Comparison of ENCODE assay signal across 7 mouse cellular contexts in genomic region chr15:95791141-95791791, GRCm38 (mm10). TPM values are rescaled to one million over a fixed set of nuclear protein-coding genes. Genes with fewer than 3 reads are reported as not detected.
DNase-seq lines count a peak whose midpoint lies in the region; ATAC-seq lines count a peak whose summit lies in the region.

No protein-coding gene starts in this region.

- DNase-seq in Muller cell, postnatal 12 days (ENCODE audit: inconsistent ontology term), result peak; percentile 58
- DNase-seq in forebrain, embryonic 11.5 days (ENCODE audit: low spot score), result no peak
- peak; percentile 59 for DNase-seq in induced T-regulatory cell, adult 2 months (ENCODE audit: low read depth)
- DNase-seq in thymus, postnatal 4 days, result peak; percentile 60
- DNase-seq in cerebellum, adult 9-10 months, result no peak

- no peaks in the 10 kb centered on the region; the same call in 1 of the 2 replicates for H3K27me3 ChIP-seq in forebrain, embryonic 11.5 days (ENCODE audit: control insufficient read depth, insufficient read depth, low read length)

- H3K9ac ChIP-seq in forebrain, embryonic 11.5 days (ENCODE audit: low read length), result peak overlapping the region; percentile 90

- H3K27ac ChIP-seq in forebrain, embryonic 11.5 days (ENCODE audit: low read depth, low read length), result no peak overlapping the region

- H3K36me3 ChIP-seq in forebrain, embryonic 11.5 days (ENCODE audit: control insufficient read depth, insufficient read depth, low read length), result no peaks in the 10 kb centered on the region

- no peaks in the 10 kb centered on the region for H3K4me1 ChIP-seq in forebrain, embryonic 11.5 days (replicated peaks; ENCODE audit: control insufficient read depth, insufficient read depth, low read length)

- ATAC-seq in CD4-positive, CD25-positive, alpha-beta regulatory T cell, adult 4 months, result peak; percentile 25
- peak; percentile 47 for ATAC-seq in forebrain, embryonic 11.5 days (replicated peaks; ENCODE audit: low FRiP score)
- peak; percentile 4 for ATAC-seq in megakaryocyte, adult 5-6 weeks (ENCODE audit: poor library complexity, severe bottlenecking)

- 1% methylated on average over 32 of the region's 32 CpGs for WGBS in forebrain, embryonic 11.5 days

- H3K4me3 ChIP-seq in forebrain, embryonic 11.5 days (ENCODE audit: low read depth, low read length), result peak overlapping the region; percentile 74

- H3K4me2 ChIP-seq in forebrain, embryonic 11.5 days (ENCODE audit: low read depth, low read length, severe bottlenecking), result peak overlapping the region; percentile 83

- no peaks in the 10 kb centered on the region; the same call in 1 of the 2 replicates for H3K9me3 ChIP-seq in forebrain, embryonic 11.5 days (ENCODE audit: control insufficient read depth, low read length)

RNA-seq across cellular contexts. Expression of gene Ano6, which starts 0.6 kb away (rescaled TPM):
- polyA plus RNA-seq in CD4-positive, CD25-positive, alpha-beta regulatory T cell, adult 4 months (2017; shearing (Covaris generic)), result 10 to 100 TPM; 34.8 to 54.6 TPM
- 38.0 and 40.3 TPM in 2 replicates for polyA plus RNA-seq in forebrain, embryonic 11.5 days (2014; fragmentation: Nextera tagmentation; extraction: Ambion mirVana)
- total RNA-seq in megakaryocyte, adult 5-6 weeks (2015), result 32.6 and 39.0 TPM in 2 replicates
- total RNA-seq in megakaryocyte, adult 5-6 weeks (2017), result 46.7 and 47.2 TPM in 2 replicates

Comparison
In these comparisons a context has a peak if more than half of its experiments do, and no peak if none do; other contexts are left out.
1. DNase-seq: peak in Muller cell, postnatal 12 days (single experiment), induced T-regulatory cell, adult 2 months (single experiment) and thymus, postnatal 4 days (single experiment); none in forebrain, embryonic 11.5 days (single experiment) and cerebellum, adult 9-10 months (single experiment).
2. Peak in every context shown above with its lines, with median percentiles within 50 percentile points of each other: ATAC-seq.